Mouse (Mus musculus) stomach, embryonic 16.5 days (tissue): Measurements from ENCODE around the gene Ifrd2. TPM values are rescaled to one million over a fixed set of nuclear protein-coding genes. Genes with fewer than 3 reads are reported as not detected.

ENCODE experiments used
- ATAC-seq: fragments of 200-750 bp; cut with Nextera tagmentation; 2 replicates; pipeline ENCODE4 v1.8.0; 2017; ENCODE audit warnings: moderate number of reproducible peaks, moderate TSS enrichment; ENCODE audit not compliant: insufficient read depth, low FRiP score
- H3K27ac ChIP-seq: fragments of 300-500 bp; sonication (generic); 2 replicates; pipeline ENCODE4 v1.5.1; 2014; ENCODE audit warnings: low read length
- H3K27me3 ChIP-seq: fragments of 300-500 bp; sonication (generic); 2 replicates; pipeline ENCODE4 v1.6.1; 2014; ENCODE audit warnings: low read length, control low read depth, mixed read lengths; ENCODE audit not compliant: control insufficient read depth, insufficient read depth
- H3K36me3 ChIP-seq: fragments of 300-500 bp; sonication (generic); 2 replicates; pipeline ENCODE4 v1.6.1; 2014; ENCODE audit warnings: low read length; ENCODE audit not compliant: control insufficient read depth, insufficient read depth
- H3K4me1 ChIP-seq: fragments of 300-500 bp; sonication (generic); 2 replicates; pipeline ENCODE4 v1.6.1; 2014; ENCODE audit warnings: low read length, control low read depth, mixed read lengths; ENCODE audit not compliant: control insufficient read depth, insufficient read depth
- H3K4me2 ChIP-seq: fragments of 300-500 bp; sonication (generic); 2 replicates; pipeline ENCODE4 v1.6.1; 2014; ENCODE audit warnings: low read depth, low read length, mixed read lengths
- H3K4me3 ChIP-seq: fragments of 300-500 bp; sonication (generic); replicated peaks from 2 replicates; pipeline ENCODE4 v1.5.1; 2014; ENCODE audit warnings: mild to moderate bottlenecking, low read length
- H3K9ac ChIP-seq: fragments of 300-500 bp; sonication (generic); 2 replicates; pipeline ENCODE4 v1.6.1; 2014; ENCODE audit warnings: low read length
- H3K9me3 ChIP-seq: fragments of 300-500 bp; sonication (generic); replicated peaks from 2 replicates; pipeline ENCODE4 v1.6.1; 2016; ENCODE audit warnings: low read length, control low read depth; ENCODE audit not compliant: control insufficient read depth
- WGBS: fragments of 180-500 bp; shearing (Covaris S2); extraction: QIAGEN DNeasy Blood & Tissue Kit; methylation state at CpG from one replicate; pipeline ENCODE4 v1.1.7; 2014; 5-methylcytosine and 5-hydroxymethylcytosine counted together
- polyA plus RNA-seq: library from polyadenylated mRNA; unstranded; fragments of >200 nt; fragmentation: Nextera tagmentation; extraction: Ambion mirVana; gene quantifications from 2 replicates; pipeline ENCODE4 v1.2.1, GENCODE M21; 2015

Ifrd2 gene
- polyA plus RNA-seq, 1 experiment from 2014 or later: 62.0 TPM

DNA sequence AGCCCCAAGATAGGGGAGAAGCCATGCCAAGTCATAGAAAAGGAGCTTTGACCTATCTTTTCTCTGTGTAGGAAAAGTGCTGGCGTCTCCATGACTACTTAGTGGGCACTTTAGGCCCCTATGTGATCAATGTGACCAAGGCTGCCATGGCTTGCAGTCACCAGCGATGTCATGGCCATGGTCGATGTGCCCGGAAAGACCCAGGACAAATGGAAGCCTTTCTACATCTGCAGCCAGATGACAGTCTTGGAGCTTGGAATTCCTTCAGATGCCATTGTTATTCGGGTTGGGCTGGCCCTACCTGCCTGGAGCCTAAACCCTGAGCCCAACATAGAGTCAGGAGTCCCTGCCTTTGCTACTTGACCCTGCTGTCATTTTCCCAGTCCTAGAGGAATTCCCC lies 938 bp upstream of the Ifrd2 start:
- Histone ChIP-seq H3K9me3 (no peaks in the 10 kb centered on the region), H3K9ac (no peak overlapping the region), H3K4me3 (no peak overlapping the region), H3K36me3 (peaks cover 13% of the 10 kb centered on the region), H3K27me3 (no peaks in the 10 kb centered on the region), H3K27ac (no peak overlapping the region), H3K4me2 (no peak overlapping the region), H3K4me1 (peaks cover 31% of the 10 kb centered on the region)
- WGBS: 90% methylated on average over 5 of the region's 5 CpGs
- no peak for ATAC-seq

DNA sequence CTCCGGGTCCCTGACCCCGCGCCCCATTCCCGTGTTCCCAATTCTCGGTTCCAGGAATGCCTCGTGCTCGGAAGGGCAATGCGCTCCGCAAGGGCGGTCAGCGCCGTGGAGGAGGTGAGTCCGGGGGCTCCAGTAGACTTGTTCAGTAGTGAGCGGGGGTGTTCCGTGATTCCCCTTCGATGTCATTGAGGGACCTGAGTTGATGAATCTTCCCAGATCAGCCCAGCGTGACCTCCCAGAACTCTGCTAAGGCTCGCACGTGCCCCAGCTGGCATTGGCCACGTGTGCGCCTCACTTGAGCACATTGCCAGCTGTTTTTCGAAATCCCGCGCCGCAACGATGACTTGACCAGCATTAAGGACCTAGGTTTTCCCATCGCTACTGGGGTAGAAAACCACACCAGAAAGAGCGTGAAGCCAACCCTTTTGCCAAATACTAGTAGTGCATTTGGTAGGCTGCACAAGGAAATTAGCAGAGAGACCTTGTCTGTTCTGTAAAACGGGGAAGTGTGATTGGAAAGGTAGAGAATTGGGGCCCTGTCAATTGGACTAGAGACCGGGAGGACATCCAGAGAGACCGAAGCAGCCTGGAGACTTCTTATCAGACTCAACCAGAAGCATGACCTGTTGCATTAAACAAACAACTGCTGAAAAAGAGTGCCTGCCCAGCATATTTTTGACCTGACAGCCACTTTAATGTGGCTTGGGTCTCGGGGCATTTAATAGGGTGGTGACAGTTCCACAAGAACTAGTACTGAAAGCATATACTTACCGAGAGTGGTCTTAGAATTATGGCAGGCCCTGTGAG lies 594 bp downstream of the Ifrd2 start:
- peak overlapping the region; percentile 61 for H3K27ac ChIP-seq

DNA sequence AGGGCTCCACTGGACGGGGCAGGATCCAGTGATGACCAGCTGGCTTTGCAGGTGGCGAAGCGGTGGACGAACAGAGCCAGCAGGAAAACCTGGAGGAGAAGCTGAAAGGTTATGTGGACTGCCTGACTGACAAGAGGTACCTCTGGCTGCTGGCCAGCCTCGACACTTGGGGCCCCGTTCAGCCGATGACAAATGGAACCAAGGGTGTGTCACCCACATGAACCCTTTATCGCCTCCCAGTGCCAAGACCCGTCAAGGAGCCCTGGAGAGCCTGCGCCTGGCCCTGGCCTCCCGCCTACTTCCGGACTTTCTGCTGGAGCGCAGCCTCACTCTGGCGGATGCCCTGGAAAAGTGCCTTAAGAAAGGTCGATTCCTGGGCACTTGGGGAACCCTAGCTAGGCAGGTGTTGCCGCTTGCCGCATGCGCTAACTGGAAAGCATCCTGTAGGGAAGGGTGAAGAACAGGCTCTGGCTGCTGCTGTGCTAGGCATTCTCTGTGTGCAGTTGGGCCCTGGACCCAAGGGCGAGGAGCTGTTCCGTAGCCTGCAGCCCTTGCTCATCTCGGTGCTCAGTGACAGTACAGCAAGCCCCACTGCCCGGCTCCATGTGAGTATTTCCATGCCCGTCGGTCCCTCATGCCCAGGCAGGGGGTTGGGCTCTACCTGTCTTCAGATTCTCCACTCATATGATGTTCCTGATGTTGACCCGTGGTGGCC lies 2.8 kb downstream of the Ifrd2 start:
- ATAC-seq: peak; percentile 35; the same call in 1 of the 2 replicates
- Histone ChIP-seq H3K4me3 (peak overlapping the region; percentile 4), H3K4me2 (peak overlapping the region; percentile 34), H3K9me3 (no peaks in the 10 kb centered on the region), H3K9ac (peak overlapping the region; percentile 11; the same call in 1 of the 2 replicates), H3K36me3 (peaks cover 22% of the 10 kb centered on the region), H3K4me1 (peaks cover 31% of the 10 kb centered on the region), H3K27me3 (no peaks in the 10 kb centered on the region), H3K27ac (peak overlapping the region; percentile 68)
- 69% methylated on average over 25 of the region's 25 CpGs for WGBS

More for the DNA sequence above, 594 bp downstream of the Ifrd2 start:
- ATAC-seq: peak; percentile 7; the same call in 1 of the 2 replicates
- WGBS: 2% methylated on average over 33 of the region's 33 CpGs
- H3K9me3 ChIP-seq: no peaks in the 10 kb centered on the region
- peak overlapping the region; percentile 83 for H3K9ac ChIP-seq
- peaks cover 31% of the 10 kb centered on the region for H3K4me1 ChIP-seq
- peaks cover 22% of the 10 kb centered on the region for H3K36me3 ChIP-seq
- H3K4me3 ChIP-seq: peak overlapping the region; percentile 90
- peak overlapping the region; percentile 76 for H3K4me2 ChIP-seq
- H3K27me3 ChIP-seq: no peaks in the 10 kb centered on the region

DNA sequence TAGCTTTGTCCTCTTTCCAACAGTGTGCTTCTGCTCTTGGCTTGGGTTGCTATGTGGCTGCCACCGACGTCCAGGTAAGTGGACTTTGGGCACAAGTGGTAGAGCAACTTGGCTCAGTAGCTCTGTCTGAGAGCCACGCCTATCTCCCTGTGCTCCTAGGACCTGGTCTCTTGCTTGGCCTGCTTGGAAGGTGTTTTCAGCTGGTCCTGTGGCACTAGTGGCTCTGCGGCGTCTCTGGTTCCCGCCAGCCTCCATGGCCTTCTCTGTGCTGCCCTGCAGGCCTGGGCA lies 3.3 kb downstream of the Ifrd2 start:
- Histone ChIP-seq H3K4me1 (peaks cover 31% of the 10 kb centered on the region), H3K36me3 (peaks cover 22% of the 10 kb centered on the region), H3K9me3 (no peaks in the 10 kb centered on the region), H3K4me2 (peak overlapping the region; percentile 34), H3K9ac (peak overlapping the region; percentile 11; the same call in 1 of the 2 replicates), H3K27ac (peak overlapping the region; percentile 68), H3K4me3 (0 out of 2 replicates have a peak overlapping the region, but pooled peaks have one; percentile 4), H3K27me3 (no peaks in the 10 kb centered on the region)
- 80% methylated on average over 6 of the region's 6 CpGs for WGBS
- no peak for ATAC-seq

DNA sequence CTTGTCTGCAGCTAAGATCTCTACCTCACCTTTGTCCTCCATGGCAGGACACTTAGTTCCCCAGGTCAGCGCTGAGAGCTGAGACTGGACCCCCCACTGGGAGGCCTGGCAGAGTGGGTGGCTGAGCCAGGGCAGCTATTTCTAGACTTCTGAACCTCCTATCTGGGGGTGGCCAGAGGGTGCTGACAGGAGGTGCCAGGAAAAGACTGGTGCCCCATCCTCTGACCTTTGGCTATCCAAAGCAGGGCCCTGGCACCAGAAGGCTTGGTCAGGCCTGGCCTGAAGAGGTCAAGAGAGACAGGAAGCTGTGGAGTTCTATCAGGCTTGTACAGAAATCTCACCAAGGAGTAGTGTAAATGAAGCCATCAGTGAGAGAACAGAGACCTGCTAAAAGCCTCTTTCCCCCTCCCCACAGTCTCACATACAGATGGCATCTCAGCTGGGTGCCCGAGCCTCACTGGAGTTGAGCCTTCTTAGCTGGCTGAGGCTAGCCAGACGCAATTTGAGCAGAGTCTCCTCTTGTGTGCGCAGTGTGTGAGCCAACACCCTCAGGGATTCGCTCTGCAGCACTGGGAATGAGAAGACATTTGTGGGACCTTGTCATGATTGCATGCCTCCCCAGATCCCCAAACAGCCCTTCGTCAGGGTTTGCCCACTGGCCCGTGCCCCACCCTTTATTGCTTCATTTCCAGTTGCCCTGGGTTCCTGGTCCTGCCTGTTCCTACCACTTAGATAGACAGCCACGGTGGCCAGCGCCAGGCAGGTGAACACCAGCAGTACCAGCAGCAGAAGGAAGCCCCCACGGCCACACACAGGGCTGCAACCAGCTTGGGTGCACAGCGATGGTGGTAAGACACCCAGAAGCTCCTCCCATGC lies 5.9 kb downstream of the Ifrd2 start:
- ATAC-seq: no peak
- no peak overlapping the region for H3K27ac ChIP-seq
- peak overlapping the region; percentile 5; the same call in 1 of the 2 replicates for H3K9ac ChIP-seq
- no peak overlapping the region for H3K4me2 ChIP-seq
- peaks cover 22% of the 10 kb centered on the region for H3K36me3 ChIP-seq
- no peaks in the 10 kb centered on the region for H3K9me3 ChIP-seq
- 83% methylated on average over 11 of the region's 11 CpGs for WGBS
- no peaks in the 10 kb centered on the region for H3K27me3 ChIP-seq
- no peak overlapping the region for H3K4me3 ChIP-seq
- H3K4me1 ChIP-seq: peaks cover 21% of the 10 kb centered on the region

DNA sequence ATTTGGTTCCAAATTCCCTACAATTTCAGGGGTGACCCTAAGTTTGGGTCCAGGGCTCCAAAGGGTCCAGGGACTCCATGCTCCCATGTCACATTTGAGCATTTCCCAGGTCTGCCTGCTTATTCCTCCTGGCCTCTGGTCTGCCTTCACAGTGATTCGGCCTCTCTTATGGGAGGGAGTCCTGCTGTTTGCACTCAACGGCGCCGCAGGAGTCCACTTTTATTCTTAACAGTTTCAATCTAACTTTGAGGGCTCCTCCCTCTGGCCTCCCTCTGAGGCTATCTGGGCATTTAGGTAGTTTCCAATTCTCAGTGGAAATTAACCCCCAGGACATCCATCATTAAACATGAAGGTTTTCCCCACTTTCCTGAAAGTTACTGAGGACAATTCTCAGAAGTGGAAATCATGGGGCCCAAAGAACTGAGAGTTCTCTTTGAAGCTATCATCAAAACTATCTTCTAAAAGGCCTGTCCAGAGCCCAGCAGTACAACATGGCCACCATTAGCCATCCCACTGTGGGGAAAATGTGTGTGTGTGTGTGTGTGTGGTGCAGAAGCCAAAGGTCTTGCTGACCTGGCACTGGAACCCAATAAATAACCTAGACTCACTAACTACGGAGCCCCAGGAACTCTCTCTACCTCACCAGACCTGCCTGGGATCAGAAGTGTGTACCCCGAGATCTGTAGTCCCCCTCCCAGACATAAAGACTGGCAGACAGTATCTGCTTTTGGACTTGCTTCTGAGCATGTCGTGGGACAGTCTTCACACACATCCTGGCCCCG lies 7.0 kb downstream of the Ifrd2 start:
- 74% methylated on average over 8 of the region's 8 CpGs for WGBS
- H3K9ac ChIP-seq: no peak overlapping the region
- H3K4me2 ChIP-seq: no peak overlapping the region
- H3K4me3 ChIP-seq: no peak overlapping the region
- peaks cover 10% of the 10 kb centered on the region for H3K4me1 ChIP-seq
- no peaks in the 10 kb centered on the region for H3K27me3 ChIP-seq
- H3K27ac ChIP-seq: no peak overlapping the region
- H3K9me3 ChIP-seq: no peaks in the 10 kb centered on the region
- ATAC-seq: no peak
- H3K36me3 ChIP-seq: peaks cover 22% of the 10 kb centered on the region

DNA sequence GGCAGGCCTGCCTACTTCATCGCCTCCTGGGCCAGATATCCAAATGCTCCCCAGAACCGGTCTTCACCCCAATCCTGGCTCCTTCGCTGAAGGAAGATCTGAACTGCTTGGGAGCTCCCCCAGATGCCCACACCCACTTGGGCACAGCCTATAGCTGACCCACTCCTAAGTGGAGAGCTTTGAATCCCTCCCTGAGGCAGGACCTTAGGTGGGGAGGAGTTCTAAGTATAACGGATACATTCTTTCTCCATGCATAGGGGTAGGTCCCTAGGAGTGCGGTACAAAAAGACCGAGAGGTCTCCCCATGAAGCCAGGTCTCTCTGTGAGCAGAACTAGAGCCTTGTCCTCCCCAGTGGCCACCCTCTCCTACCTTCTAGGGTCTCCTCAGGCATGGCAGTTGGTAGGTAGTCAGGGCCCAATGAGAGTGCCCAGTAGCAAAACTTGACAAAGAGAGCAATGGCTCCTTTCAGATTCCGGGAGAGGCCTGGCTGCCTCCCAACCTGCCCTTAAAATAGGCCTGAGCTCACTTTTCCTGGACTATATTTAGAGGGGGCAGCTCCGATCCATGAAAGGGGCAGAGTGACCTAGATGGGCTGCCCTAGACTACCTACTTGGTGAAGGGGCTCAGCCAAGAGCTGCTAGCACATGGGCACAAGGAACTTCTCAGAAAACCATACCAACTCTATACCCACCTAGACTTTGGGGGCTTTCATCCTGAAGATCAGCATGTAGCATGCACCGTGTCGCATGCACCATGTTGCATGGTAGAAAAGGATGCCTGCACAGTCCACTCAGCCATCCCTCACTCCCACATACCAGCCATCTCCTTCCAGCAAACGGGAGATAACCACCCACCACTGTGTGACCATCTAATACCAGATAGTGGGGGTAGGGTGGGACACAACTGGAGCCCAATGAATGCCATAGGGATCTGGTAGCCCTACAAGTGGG lies 9.5 kb downstream of the Ifrd2 start:
- Histone ChIP-seq H3K27ac (no peak overlapping the region), H3K4me2 (no peak overlapping the region), H3K4me3 (no peak overlapping the region), H3K4me1 (no peaks in the 10 kb centered on the region), H3K9ac (no peak overlapping the region), H3K9me3 (no peaks in the 10 kb centered on the region), H3K36me3 (peaks cover 7% of the 10 kb centered on the region; the same call in 1 of the 2 replicates), H3K27me3 (no peaks in the 10 kb centered on the region)
- WGBS: 85% methylated on average over 11 of the region's 11 CpGs
- no peak for ATAC-seq
